Comparison of ENCODE assay signal across 7 mouse cellular contexts in genomic region chr5:35729844-35730243, GRCm38 (mm10). TPM values are rescaled to one million over a fixed set of nuclear protein-coding genes. Genes with fewer than 3 reads are reported as not detected.
A peak's percentile ranks its signal among the peaks of the same experiment; 100 is the strongest.
DNase-seq lines count a peak whose midpoint lies in the region; ATAC-seq lines count a peak whose summit lies in the region.

No protein-coding gene starts in this region.

- H3K4me3 ChIP-seq in heart, embryonic 15.5 days, result no peak overlapping the region

- no peaks in the 10 kb centered on the region for H3K27me3 ChIP-seq in heart, embryonic 15.5 days

- no peaks in the 10 kb centered on the region for H3K36me3 ChIP-seq in heart, embryonic 15.5 days

- H3K4me1 ChIP-seq in heart, embryonic 15.5 days (replicated peaks), result peaks cover 17% of the 10 kb centered on the region

- H3K4me2 ChIP-seq in heart, embryonic 15.5 days, result no peak overlapping the region

- DNase-seq in T-cell, adult 2 months (ENCODE audit: low spot score), result peak; percentile 33
- peak; percentile 65 to 79 for DNase-seq in kidney, postnatal 4 days
- DNase-seq in skeletal muscle tissue, adult 2 months (ENCODE audit: low read depth, low spot score), result peak; percentile 43
- DNase-seq in right cerebral cortex, postnatal 4 days, result no peak

- no peak overlapping the region for H3K9ac ChIP-seq in heart, embryonic 15.5 days

- H3K27ac ChIP-seq in heart, embryonic 15.5 days, result peak overlapping the region; percentile 90

- no peaks in the 10 kb centered on the region for H3K9me3 ChIP-seq in heart, embryonic 15.5 days (replicated peaks)

- 73% methylated on average over 3 of the region's 3 CpGs for WGBS in heart, embryonic 15.5 days

- peak; percentile 53 for ATAC-seq in CD4-positive, CD25-positive, alpha-beta regulatory T cell, adult 4 months
- peak; percentile 66 for ATAC-seq in heart, embryonic 15.5 days (replicated peaks; ENCODE audit: insufficient number of reproducible peaks, insufficient read depth, low FRiP score, low read depth)
- ATAC-seq in megakaryocyte progenitor cell, adult 5-6 weeks (replicated peaks; ENCODE audit: poor library complexity), result no peak

RNA-seq across cellular contexts. Expression of gene Sh3tc1, which starts 9.9 kb away (rescaled TPM):
- 1 to 10 TPM; 2.6 to 4.4 TPM for polyA plus RNA-seq in CD4-positive, CD25-positive, alpha-beta regulatory T cell, adult 4 months (2017; shearing (Covaris generic))
- polyA plus RNA-seq in heart, embryonic 15.5 days (2015; fragmentation: Nextera tagmentation; extraction: Ambion mirVana), result 8.6 and 10.9 TPM in 2 replicates
- 2.7 and 4.1 TPM in 2 replicates for total RNA-seq in megakaryocyte progenitor cell, adult 5-6 weeks (2015)
- 2.9 and 5.5 TPM in 2 replicates for total RNA-seq in megakaryocyte progenitor cell, adult 5-6 weeks (2017)

RNA-seq across cellular contexts. Expression of gene Ablim2, which starts 27.8 kb away (rescaled TPM):
- 1 to 10 TPM; 2.8 to 3.4 TPM for polyA plus RNA-seq in CD4-positive, CD25-positive, alpha-beta regulatory T cell, adult 4 months (2017; shearing (Covaris generic))
- polyA plus RNA-seq in heart, embryonic 15.5 days (2015; fragmentation: Nextera tagmentation; extraction: Ambion mirVana), result 4.3 and 5.3 TPM in 2 replicates
- total RNA-seq in megakaryocyte progenitor cell, adult 5-6 weeks (2015), result 0.59 TPM in 1 of 2 replicates, not detected in the other
- 0.14 TPM in 1 of 2 replicates, not detected in the other for total RNA-seq in megakaryocyte progenitor cell, adult 5-6 weeks (2017)

RNA-seq across cellular contexts. Expression of gene Htra3, which starts 50.3 kb away (rescaled TPM):
- polyA plus RNA-seq in CD4-positive, CD25-positive, alpha-beta regulatory T cell, adult 4 months (2017; shearing (Covaris generic)), result not detected
- polyA plus RNA-seq in heart, embryonic 15.5 days (2015; fragmentation: Nextera tagmentation; extraction: Ambion mirVana), result 14.7 and 22.2 TPM in 2 replicates
- total RNA-seq in megakaryocyte progenitor cell, adult 5-6 weeks (2015), result not detected in 2 replicates
- total RNA-seq in megakaryocyte progenitor cell, adult 5-6 weeks (2017), result not detected in 2 replicates

Comparison
In these comparisons a context has a peak if more than half of its experiments do, and no peak if none do; other contexts are left out.
1. RNA of gene Htra3, which starts 50.3 kb away (polyA plus RNA-seq): 14.7 to 22.2 TPM in heart, embryonic 15.5 days; not detected in CD4-positive, CD25-positive, alpha-beta regulatory T cell, adult 4 months; every median in the first group is over 10 times any median in the second.